Mouse (Mus musculus): ENCODE measurements around the gene Pbp2.

Pbp2 gene

GRCm38 (mm10) chr6:135310305-135310704, at the start of gene Pbp2:
Gene Pbp2, minus strand, starts transcription at chr6:135310405.
- in situ Hi-C loops (cut with MboI; ENCODE audit: unreplicated experiment in 2 of 2): no loop called here

- in situ Hi-C loops (cut with MboI; ENCODE audit: unreplicated experiment in 2 of 2): no loop called here
Observed at GRCm38 (mm10) chr6:135354953-135355352, 44.7 kb upstream of the Pbp2 start.

GRCm38 (mm10) chr6:135352537-135352936, 42.3 kb upstream of the Pbp2 start:
- in situ Hi-C loops (cut with MboI; ENCODE audit: unreplicated experiment in 2 of 2): no loop called here

- in situ Hi-C loops (cut with MboI; ENCODE audit: unreplicated experiment in 2 of 2): no loop called here
Observed at GRCm38 (mm10) chr6:135351638-135352302, 41.6 kb upstream of the Pbp2 start.

GRCm38 (mm10) chr6:135341076-135341378, 30.8 kb upstream of the Pbp2 start:
- in situ Hi-C loops (cut with MboI; ENCODE audit: unreplicated experiment in 2 of 2): no loop called here

GRCm38 (mm10) chr6:135340355-135341075, 30.3 kb upstream of the Pbp2 start:
- in situ Hi-C loops (cut with MboI; ENCODE audit: unreplicated experiment in 2 of 2): no loop called here

- in situ Hi-C loops (cut with MboI; ENCODE audit: unreplicated experiment in 2 of 2): no loop called here
Observed at GRCm38 (mm10) chr6:135336376-135336775, 26.2 kb upstream of the Pbp2 start.

GRCm38 (mm10) chr6:135333994-135334651, 23.9 kb upstream of the Pbp2 start:
- in situ Hi-C loops (cut with MboI; ENCODE audit: unreplicated experiment in 2 of 2): no loop called here

- in situ Hi-C loops (cut with MboI; ENCODE audit: unreplicated experiment in 2 of 2): no loop called here
Observed at GRCm38 (mm10) chr6:135332737-135333281, 22.6 kb upstream of the Pbp2 start.

GRCm38 (mm10) chr6:135331916-135332315, 21.7 kb upstream of the Pbp2 start:
- in situ Hi-C loops (cut with MboI; ENCODE audit: unreplicated experiment in 2 of 2): no loop called here

- in situ Hi-C loops (cut with MboI; ENCODE audit: unreplicated experiment in 2 of 2): loop anchor here in 1 of 2 experiments (5.0 kb wide), 2 partner anchors 35 to 55 kb away; partner anchors contain the start of gene Emp1
Observed at GRCm38 (mm10) chr6:135326847-135327246, 16.6 kb upstream of the Pbp2 start.

- in situ Hi-C loops (cut with MboI; ENCODE audit: unreplicated experiment in 2 of 2): loop anchor here in 1 of 2 experiments (5.0 kb wide), 2 partner anchors 38 to 52 kb away; partner anchors contain the start of gene Emp1
Observed at GRCm38 (mm10) chr6:135324686-135325300, 14.6 kb upstream of the Pbp2 start.

GRCm38 (mm10) chr6:135324111-135324510, 13.9 kb upstream of the Pbp2 start:
- in situ Hi-C loops (cut with MboI; ENCODE audit: unreplicated experiment in 2 of 2): no loop called here

GRCm38 (mm10) chr6:135323311-135323982, 13.2 kb upstream of the Pbp2 start:
- in situ Hi-C loops (cut with MboI; ENCODE audit: unreplicated experiment in 2 of 2): no loop called here

GRCm38 (mm10) chr6:135322749-135323148, 12.5 kb upstream of the Pbp2 start:
- in situ Hi-C loops (cut with MboI; ENCODE audit: unreplicated experiment in 2 of 2): no loop called here

- in situ Hi-C loops (cut with MboI; ENCODE audit: unreplicated experiment in 2 of 2): loop anchor here in 1 of 2 experiments (5.0 kb wide), 1 partner anchor 42 kb away; no protein-coding TSS in a partner anchor
Observed at GRCm38 (mm10) chr6:135319431-135319933, 9.3 kb upstream of the Pbp2 start.

- in situ Hi-C loops (cut with MboI; ENCODE audit: unreplicated experiment in 2 of 2): loop anchor here in 1 of 2 experiments (5.0 kb wide), 1 partner anchor 39 kb away; no protein-coding TSS in a partner anchor
Observed at GRCm38 (mm10) chr6:135316141-135316540, 5.9 kb upstream of the Pbp2 start.

- in situ Hi-C loops (cut with MboI; ENCODE audit: unreplicated experiment in 2 of 2): no loop called here
Observed at GRCm38 (mm10) chr6:135313981-135314380, 3.8 kb upstream of the Pbp2 start.

GRCm38 (mm10) chr6:135312038-135312437, 1.8 kb upstream of the Pbp2 start:
- in situ Hi-C loops (cut with MboI; ENCODE audit: unreplicated experiment in 2 of 2): no loop called here

Measured in v-Abl transformed pro-B cells (cell line).